Mouse (Mus musculus) cerebellum, adult 18-20 months (tissue): Measurements from ENCODE around the gene Apba2.

Source experiments
- DNase-seq, 2 experiments: peaks; one replicate each; pipeline ENCODE4 v3.0.0; 2021

Apba2 gene

GRCm38 (mm10) chr7:64588636-64589389, 87.3 kb downstream of the Apba2 start:
- peak; percentile 37 to 60 for DNase-seq

- no peak for DNase-seq
Observed at GRCm38 (mm10) chr7:64595256-64595655, 93.8 kb downstream of the Apba2 start.

GRCm38 (mm10) chr7:64596652-64597051, 95.1 kb downstream of the Apba2 start:
- no peak for DNase-seq

GRCm38 (mm10) chr7:64609866-64610265, 108.4 kb downstream of the Apba2 start:
- no peak for DNase-seq

GRCm38 (mm10) chr7:64610875-64611274, 109.4 kb downstream of the Apba2 start:
- peak in 1 of 2 experiments; percentile 39 for DNase-seq

- DNase-seq = no peak
Observed at GRCm38 (mm10) chr7:64619261-64619660, 117.8 kb downstream of the Apba2 start.

GRCm38 (mm10) chr7:64626494-64626893, 125.0 kb downstream of the Apba2 start:
- no peak for DNase-seq

GRCm38 (mm10) chr7:64627972-64628655, 126.6 kb downstream of the Apba2 start:
- DNase-seq = peak; percentile 71 to 75

- no peak for DNase-seq
Observed at GRCm38 (mm10) chr7:64630697-64631096, 129.2 kb downstream of the Apba2 start.

- DNase-seq = peak; percentile 77 to 85
Observed at GRCm38 (mm10) chr7:64631131-64631530, 129.6 kb downstream of the Apba2 start.

- no peak for DNase-seq
Observed at GRCm38 (mm10) chr7:64631781-64632351, 130.4 kb downstream of the Apba2 start.

GRCm38 (mm10) chr7:64633182-64633581, 131.7 kb downstream of the Apba2 start:
- DNase-seq = no peak

GRCm38 (mm10) chr7:64633916-64634315, 132.4 kb downstream of the Apba2 start:
- DNase-seq = no peak

- DNase-seq = no peak
Observed at GRCm38 (mm10) chr7:64634482-64634881, 133.0 kb downstream of the Apba2 start.

- no peak for DNase-seq
Observed at GRCm38 (mm10) chr7:64638922-64639321, 137.4 kb downstream of the Apba2 start.

GRCm38 (mm10) chr7:64640651-64641050, 139.1 kb downstream of the Apba2 start:
- DNase-seq = peak; percentile 52 to 64

- no peak for DNase-seq
Observed at GRCm38 (mm10) chr7:64642903-64643302, 141.4 kb downstream of the Apba2 start.

GRCm38 (mm10) chr7:64645458-64645857, 144.0 kb downstream of the Apba2 start:
- no peak for DNase-seq

GRCm38 (mm10) chr7:64646046-64646445, 144.5 kb downstream of the Apba2 start:
- DNase-seq = no peak

- no peak for DNase-seq
Observed at GRCm38 (mm10) chr7:64648947-64649607, 147.6 kb downstream of the Apba2 start.

GRCm38 (mm10) chr7:64651963-64652362, 150.5 kb downstream of the Apba2 start:
- DNase-seq = no peak

- no peak for DNase-seq
Observed at GRCm38 (mm10) chr7:64656787-64657186, 155.3 kb downstream of the Apba2 start.

- DNase-seq = no peak
Observed at GRCm38 (mm10) chr7:64658914-64659313, 157.4 kb downstream of the Apba2 start.
